Mouse (Mus musculus): Measurements from ENCODE around the gene Ankrd65.
"Not testable (repeated sequence)": the region's sequence is repeated elsewhere in the genome, so short reads cannot be mapped to it uniquely, and the experiment has no call there.

Gene Ankrd65

DNA sequence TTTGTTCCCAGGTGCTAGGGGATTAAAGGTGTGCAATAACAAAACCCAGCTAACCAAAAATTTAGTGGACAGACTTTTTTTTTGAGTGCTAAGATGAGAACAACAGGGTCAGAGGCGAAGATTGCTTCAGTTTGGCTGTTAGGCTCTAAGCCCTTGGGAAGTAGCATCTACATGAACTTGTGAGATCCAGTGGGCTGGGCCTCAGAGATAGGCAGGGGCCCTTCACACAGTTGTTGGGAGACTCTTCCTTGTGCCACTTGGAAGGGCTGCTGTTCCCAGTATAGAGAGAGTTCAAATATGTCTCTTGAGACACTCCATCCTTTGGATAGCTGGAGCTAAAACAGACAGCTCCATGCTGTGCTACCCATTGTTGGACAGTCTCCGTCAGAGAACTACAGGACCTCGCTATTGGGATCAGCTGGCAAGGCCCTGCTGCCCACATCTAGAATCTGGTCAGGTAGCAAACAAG, at the start of gene Ankrd65:
Gene Ankrd65, plus strand, starts transcription at position 419 of the 469 bp plus-strand sequence.
- no peak for DNase-seq

- not testable (repeated sequence) for DNase-seq
These were observed 49.6 kb upstream of the Ankrd65 start for GRCm38 (mm10) chr4:155740681-155741080.

DNA sequence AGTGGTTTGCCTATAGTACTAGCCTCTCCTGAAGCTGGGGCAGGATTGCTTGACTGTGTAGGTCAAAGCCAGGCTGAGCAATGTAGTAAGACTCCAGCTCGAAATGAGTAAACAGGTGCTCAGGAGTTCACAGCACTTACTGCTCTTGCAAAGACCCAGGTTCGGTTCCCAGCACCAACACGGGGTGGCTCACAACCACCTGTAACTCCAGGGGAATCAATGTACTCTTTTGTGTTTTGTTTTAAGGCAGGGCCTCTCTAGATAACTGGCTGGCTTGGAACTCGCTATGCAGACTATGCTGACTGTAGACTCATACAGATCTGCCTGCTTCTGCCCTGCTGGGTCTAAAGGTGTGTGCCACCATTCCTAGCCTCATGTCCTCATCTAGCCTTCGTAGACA, 47.6 kb upstream of the Ankrd65 start:
- no peak for DNase-seq

DNA sequence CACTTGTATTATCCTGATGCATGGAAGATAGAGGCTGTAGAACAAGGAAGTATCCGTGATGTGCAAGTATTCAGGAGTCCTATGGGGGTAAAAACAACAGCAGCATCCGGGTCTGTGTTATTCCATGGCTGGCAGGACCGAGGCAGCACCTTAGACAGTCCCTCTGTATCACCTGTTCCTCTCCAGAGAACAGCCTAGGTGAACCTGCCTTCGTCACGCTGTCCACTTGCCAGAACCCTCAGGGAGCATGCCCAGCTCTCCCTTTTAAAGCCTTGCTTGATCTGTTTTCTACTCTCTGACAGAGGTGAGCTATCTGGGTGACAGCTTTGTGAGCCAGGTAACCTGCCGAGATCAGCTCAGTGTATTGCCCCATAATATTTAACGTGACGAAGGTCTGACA, 45.8 kb upstream of the Ankrd65 start:
- DNase-seq: no peak

DNA sequence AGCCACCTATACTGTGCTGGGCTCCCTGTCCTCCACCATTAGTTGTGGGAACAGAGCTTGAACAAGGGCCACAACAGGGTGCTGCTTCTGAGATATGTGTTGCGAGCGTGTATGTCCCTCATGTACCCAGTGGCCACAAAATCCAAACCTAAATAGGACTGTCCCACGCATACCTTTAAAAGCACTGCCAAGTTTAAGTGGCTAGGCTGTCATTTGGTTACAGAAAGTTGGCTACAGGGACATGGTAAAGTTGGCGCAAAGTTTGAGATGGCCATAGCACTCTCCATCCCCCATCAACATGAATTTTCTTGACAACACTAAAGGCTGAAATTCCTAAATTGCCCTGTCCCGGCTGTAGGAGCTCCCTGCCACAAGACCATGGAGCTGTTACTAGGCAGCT, 45.1 kb upstream of the Ankrd65 start:
- no peak for DNase-seq

DNA sequence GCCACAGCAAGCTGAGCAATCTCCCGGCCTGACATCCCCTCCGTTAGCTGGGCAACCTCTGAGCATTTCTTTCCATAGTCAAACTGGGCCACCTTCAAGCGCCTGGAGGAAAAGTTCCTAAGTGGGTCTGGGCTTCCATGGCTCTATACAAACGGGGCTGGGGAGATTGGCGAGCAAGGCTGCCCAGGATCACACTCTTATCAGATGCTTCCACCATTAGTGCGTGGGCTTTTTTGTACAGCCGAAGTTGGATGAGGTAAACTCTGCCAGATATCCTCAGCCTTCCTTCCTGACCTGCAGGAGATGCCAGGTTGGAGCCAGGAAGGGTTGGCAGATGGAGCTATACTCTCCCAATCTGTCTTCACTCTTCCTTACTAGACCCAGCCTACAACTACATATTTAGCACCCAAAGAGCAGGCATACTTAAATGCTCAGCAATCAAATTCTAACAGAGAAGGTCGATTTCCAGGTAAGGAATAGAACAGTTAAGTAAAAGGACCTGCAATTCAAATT, 44.1 kb upstream of the Ankrd65 start:
- DNase-seq: no peak

GRCm38 (mm10) chr4:155746575-155747490, 43.4 kb upstream of the Ankrd65 start:
- no peak for DNase-seq

DNA sequence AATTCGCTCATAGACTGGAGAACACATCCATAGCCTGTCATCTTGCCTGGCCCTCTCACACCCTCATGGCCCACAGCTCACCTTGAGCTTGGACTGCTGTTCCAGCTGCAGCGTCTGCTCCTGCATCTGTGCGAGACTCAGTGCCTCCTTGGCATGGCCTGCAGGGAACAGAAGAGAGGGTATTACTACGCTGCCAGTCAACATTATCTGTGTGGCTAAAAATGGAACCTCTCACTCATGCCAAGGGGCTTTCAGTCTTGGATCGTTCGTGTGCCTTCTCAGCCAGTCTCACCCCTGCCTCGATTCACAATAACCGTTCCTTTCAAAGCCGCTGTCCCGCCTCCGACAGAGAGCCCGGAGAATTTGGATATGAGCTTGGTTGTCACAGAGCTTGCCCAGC, 33.2 kb upstream of the Ankrd65 start:
- DNase-seq: no peak

- DNase-seq: no peak
These were observed 30.2 kb upstream of the Ankrd65 start for GRCm38 (mm10) chr4:155759862-155760612.

DNA sequence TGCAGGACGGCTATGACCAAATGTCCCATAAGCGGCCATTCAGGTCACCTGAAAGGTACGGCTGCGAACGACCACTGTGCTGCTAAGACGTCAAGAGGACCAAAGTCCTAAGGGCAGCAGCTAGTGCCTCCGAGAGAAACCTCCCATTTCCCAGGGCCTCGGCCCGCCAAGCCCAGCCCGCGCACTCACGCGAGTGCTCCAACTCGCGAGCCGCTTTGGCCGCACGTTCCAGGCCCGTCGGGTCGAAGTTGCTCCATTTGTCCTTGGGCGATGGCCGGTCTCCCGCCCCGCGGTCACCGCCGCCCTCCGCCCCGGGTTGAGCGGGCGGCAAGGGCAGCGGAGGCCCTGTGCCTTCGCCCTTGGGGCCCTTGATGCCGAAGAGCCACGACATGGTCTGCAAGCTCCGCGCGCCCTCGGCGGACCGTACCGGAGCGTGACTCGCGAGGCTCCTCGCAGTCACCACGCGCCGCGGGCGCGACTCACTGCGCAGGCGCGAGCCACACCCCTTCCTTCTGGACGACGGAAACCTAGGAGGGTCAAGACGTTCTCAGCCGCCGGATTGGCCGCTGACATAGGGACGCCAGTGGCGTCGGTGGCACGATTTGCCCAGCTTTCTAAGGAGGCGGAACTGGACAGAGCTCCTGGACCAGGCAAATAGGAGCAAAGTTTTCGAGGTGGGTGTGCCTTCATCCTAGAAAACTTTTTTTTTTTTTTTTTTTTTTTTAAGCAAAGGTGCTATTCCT, 29.5 kb upstream of the Ankrd65 start, which contains the start of gene Atad3a:
Gene Atad3a, minus strand, starts transcription at position 481 of the 743 bp plus-strand sequence.
- DNase-seq: peak; percentile 98

DNA sequence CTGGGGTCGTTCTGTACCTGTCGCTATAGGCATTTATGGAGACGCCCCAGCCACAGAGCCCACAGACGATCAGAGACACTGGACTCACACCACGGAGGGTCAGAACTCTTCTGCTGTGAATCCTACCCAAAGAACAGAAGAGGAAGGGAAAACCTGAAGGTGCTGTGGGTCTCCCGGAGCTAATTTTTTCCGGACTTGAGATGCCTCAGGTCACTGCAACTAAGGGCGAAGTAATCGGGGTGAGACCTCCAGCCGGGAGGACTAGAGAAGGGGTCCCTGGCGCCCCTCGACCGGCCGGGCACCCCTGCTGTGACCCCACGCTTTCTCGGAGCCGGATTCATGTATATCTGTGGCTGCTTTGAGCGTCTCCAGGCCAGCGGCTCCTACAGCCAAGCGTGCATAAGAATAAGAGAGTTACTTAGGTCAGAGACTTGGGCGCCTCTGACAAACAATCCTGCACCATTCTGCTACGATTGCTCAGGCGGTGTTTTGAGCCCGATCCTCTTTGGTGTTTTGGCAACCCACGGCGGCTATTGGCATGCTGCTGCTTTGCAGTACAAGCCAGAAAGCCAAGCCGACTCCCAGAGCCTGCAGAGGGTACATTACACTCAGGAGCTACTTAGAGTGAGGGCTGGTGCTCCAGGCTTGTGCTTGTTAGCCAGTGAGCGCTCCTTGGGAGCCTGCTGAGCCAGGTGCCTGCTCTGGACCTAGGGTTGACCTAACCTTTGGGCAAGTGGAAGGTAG, 28.7 kb upstream of the Ankrd65 start:
- no peak for DNase-seq

- no peak for DNase-seq
These were observed 27.9 kb upstream of the Ankrd65 start for GRCm38 (mm10) chr4:155762357-155762756.

DNA sequence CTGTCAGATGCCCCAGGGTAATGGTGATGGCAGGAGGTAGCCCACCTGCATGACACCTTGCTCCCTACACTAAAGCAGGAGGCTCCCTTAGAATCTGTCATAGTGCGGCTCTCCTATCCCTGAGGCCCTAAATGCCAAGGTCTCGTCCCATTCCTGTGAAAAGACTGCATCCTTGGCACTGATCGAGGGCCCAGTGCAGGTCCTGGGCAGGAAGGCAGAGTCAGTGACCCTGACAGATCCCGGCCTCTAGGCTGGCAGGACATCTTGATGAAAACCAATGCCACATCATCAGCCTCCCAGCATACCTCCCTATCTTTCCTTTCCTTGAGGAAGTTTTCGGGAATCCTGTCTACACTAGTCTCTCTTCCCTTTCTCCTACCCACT, 20.8 kb upstream of the Ankrd65 start:
- no peak for DNase-seq

DNA sequence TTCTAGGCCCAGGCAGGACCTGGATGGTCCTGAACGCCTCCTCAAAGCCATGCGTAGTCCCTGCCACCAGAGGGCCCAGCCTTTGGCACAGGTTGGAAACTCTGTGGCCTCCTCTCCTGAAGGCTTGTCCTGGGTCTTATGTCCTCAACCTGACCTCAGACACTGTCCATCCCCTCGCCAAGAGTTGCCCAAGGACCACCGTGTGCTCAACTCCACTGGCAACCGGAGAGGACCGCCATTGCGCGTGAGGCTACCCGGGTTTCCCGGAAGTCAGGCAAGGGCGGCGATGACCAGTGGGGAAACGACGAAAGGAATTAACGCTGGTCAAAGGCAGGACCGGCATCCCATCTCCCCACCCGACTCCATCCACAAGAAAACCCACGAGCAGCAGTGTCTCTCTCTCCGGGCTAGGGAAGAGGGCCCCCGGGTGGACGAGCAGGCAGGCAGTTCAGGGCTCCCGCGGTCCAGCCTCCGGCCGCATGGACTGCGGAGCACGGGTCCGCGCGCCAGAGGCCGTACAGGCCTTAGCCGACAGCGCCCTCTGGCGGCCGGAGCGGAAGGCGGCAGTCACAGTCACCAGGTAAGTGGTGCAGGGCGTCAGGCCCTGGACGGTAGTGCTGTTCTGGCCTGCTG, 20.2 kb upstream of the Ankrd65 start:
- DNase-seq: peak; percentile 94

- DNase-seq: no peak
These were observed 19.6 kb upstream of the Ankrd65 start for GRCm38 (mm10) chr4:155770626-155771025.

GRCm38 (mm10) chr4:155771706-155772105, 18.5 kb upstream of the Ankrd65 start:
- peak; percentile 56 for DNase-seq

DNA sequence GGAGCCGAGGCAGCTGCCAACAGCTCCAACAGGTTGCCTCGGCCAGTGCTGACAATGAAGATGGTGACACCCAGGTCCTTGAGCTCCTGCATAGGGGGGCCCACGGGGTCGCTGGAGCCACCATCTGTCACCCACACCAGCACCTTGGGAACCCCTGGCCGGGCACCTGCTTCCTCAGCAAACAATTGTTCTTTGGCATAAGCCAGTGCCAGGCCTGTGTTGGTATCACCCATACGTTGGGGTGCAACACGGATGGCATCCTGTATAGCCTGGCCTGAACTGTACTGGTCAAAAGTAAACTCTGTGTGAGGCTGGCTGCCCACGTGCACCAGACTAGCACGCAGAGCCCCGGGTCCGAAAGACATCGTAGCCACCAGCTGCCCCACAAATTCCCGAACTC, 17.5 kb upstream of the Ankrd65 start:
- DNase-seq: no peak

DNA sequence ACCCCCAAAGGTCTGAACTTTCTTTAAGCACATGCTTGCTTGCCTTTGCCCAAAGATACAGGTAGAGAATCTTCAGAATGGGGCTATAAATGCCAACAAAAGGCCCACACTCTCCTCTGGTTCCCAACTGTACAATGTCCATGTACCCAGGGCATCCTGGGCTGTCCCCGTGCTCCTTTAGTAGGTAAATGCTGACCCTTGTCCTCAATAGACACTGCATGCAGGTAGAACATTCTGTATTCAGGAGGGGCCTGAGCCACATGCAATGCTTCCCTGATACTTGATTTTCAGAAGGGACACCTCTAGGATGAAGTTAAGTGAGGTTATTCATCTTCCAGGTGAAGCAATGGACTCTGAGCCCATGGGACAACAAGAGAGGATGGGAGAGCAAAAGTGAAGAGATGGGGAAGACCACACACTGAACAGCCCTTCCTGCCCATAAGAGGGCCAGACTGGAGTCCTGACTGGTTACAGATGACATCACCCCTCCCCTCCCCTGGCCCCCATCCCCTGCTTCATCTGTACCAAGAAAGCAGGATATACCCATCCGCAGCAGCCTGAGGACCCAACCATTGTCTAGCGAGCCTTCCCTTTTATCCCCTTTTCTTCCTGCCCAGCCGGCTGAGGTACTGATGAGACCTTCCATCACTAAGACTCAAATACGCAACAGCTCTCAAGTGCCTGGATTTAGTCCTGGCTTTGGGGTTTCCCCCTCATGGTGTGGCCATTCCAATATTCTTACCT, 16.7 kb upstream of the Ankrd65 start:
- DNase-seq: no peak

DNA sequence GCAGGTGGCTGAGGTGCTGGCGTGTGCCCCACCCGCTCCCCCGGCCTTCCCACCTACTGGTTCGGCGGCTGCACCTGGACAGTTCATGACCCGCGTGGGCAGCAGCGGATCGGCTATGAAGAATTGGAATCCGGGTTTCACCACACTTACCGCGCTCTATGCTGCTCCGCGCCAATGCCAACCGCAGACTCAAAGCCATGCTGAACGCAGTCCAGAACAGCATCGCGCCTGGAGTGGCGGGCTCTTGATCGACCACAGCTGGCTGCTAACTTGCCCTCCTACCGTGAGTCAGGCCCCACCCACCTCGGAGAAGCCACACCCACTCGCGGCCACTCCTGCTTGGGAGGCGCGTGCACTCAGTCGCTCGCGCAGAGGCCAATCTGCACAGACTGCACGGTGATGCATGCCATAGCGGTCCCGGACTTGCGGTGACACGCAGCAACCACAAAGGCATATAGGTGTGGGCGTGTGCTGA, 15.9 kb upstream of the Ankrd65 start, which contains the start of gene Vwa1:
Gene Vwa1, minus strand, starts transcription at position 419 of the 475 bp plus-strand sequence.
- DNase-seq: peak; percentile 94

DNA sequence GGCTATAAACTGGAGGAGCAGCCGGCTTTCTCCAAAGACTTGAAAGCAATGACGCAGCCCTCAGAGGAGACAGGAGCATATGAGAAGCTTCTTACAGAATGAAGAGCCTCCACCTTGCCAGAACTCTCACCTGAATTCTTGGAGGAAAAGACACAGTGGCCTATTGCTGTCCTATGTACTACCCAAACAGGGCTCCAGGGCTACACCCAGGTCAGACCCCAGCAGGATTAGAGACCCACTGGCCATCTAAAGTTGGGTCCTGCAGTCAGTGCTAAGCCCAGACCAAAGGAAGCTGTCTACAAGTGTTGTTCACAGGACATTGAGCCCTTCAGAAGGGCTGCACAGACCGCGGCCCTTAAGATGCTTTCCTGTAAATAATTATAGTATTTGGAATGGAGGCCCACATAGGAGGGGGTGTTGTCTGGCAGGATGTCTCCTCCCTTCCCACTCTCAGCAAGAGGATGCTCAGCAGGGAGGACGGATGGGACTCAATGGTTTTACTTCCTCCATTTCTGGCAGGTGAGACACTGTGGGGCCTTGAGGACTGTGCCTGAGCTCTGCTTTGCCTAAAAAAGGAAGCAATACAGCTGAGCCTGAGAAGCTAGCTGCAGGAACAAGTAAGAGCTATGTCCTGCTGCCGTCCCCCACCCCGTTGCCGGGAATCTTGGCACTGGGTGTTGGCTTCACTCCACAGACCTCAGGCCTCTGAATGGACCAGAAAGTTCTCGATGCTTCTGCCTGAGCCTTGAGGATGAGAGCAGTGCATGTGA, 15.1 kb upstream of the Ankrd65 start:
- DNase-seq: peak; percentile 85
